Mouse (Mus musculus) thymus, adult 2 months (tissue): ENCODE measurements at regions not wholly inside any gene's neighbourhood (a gene's known extent, or its start where the extent isn't known, plus 50 kb on each side); places are given as distances from the start of the nearest gene placed in this dataset.

ENCODE experiments used
- DNase-seq: peaks from one replicate; pipeline ENCODE4 v3.0.0; 2021
- H3K27ac ChIP-seq: fragments of 200-500 bp; 2 replicates; pipeline ENCODE4 v1.5.1; 2012; ENCODE audit warnings: low read length, control low read depth; ENCODE audit not compliant: control insufficient read depth, insufficient read depth
- H3K27me3 ChIP-seq: fragments of 200-500 bp; 2 replicates; pipeline ENCODE4 v1.6.1; 2012; ENCODE audit warnings: mild to moderate bottlenecking, low read length, moderate library complexity, mixed read lengths; ENCODE audit not compliant: control insufficient read depth, insufficient read depth
- H3K36me3 ChIP-seq: fragments of 200-500 bp; 2 replicates; pipeline ENCODE4 v1.6.1; 2012; ENCODE audit warnings: mild to moderate bottlenecking, low read length, moderate library complexity; ENCODE audit not compliant: control insufficient read depth, insufficient read depth
- H3K4me1 ChIP-seq: fragments of 200-500 bp; replicated peaks from 2 replicates; pipeline ENCODE4 v1.6.1; 2012; ENCODE audit warnings: low read length; ENCODE audit not compliant: control insufficient read depth, insufficient read depth
- H3K4me3 ChIP-seq: fragments of 200-500 bp; 2 replicates; pipeline ENCODE4 v1.5.1; 2012; ENCODE audit warnings: mild to moderate bottlenecking, low read length, control low read depth, moderate library complexity; ENCODE audit not compliant: control insufficient read depth, insufficient read depth
- CTCF ChIP-seq: fragments of 200-500 bp; IDR thresholded peaks from 2 replicates; pipeline ENCODE4 v1.5.1; 2012; ENCODE audit warnings: mild to moderate bottlenecking, control low read depth, low read length, moderate library complexity, borderline replicate concordance; ENCODE audit not compliant: control insufficient read depth, poor library complexity, insufficient read depth; ENCODE audit errors: extremely low read depth
- POLR2A ChIP-seq: fragments of 200-500 bp; IDR thresholded peaks from 2 replicates; pipeline ENCODE4 v1.6.1; 2012; ENCODE audit warnings: mild to moderate bottlenecking, low read length, control low read depth, moderate library complexity; ENCODE audit not compliant: control insufficient read depth, poor library complexity, insufficient read depth; ENCODE audit errors: extremely low read depth
- WGBS: fragments of 180-500 bp; shearing (Covaris S2); methylation state at CpG from one replicate; pipeline ENCODE4 v1.1.7; 2018; 5-methylcytosine and 5-hydroxymethylcytosine counted together

DNA sequence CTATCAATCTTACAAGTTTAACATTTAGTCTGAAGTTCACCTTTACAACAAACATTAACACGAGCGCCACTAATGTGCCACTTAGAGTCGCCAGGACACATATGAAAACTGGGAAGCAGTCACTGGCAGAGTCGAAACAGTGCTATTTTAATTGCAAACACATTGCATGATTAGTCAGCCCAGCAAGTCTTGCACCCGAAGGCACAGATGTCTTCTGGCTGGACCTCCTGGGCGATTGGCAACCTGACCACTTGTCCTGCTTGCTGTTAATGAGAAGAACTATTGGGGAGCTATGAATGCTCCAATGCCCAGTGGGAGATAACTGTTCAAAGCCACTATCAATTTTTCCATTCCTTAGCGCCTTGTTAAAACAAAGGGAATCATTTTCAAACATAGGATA is 547.0 kb downstream of the Etv1 start:
- no peak for TF ChIP-seq POLR2A
- TF ChIP-seq CTCF: no peak
- DNase-seq: no peak
- WGBS: 92% methylated on average over 7 of the region's 7 CpGs

DNA sequence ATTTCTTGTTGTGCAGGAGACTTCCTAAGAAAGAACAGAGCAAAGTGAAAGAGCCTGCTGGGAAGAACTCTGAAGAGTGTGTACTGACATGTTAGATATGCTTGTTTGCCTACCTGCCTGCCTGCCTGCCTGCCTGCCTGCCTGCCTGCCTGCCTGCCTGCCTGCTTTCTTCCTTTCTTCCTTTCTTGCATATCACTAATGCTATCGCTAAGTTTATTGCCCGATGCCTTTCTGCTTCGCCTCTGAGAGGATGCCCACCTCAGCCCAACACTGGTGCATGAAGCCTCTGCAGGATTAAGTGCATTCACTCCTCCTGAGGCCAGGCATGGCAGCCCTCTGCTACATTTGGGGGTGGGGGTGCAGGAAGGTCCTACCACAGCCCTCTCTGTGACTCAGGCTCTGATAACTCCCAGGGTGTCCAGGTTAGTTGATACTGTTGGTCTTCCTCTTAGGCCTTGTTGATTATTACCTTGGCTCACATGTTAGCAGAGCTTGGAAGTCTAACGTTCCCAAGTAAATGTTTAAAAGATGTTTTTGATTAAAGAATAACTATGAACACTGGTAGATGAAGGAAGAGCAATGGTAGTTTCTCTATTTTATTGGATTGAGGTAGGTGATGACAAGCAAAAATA is 547.6 kb downstream of the Etv1 start:
- TF ChIP-seq CTCF: no peak
- Histone ChIP-seq H3K27ac (no peak overlapping the region), H3K27me3 (no peaks in the 10 kb centered on the region), H3K4me3 (no peak overlapping the region), H3K36me3 (no peaks in the 10 kb centered on the region), H3K4me1 (no peaks in the 10 kb centered on the region)
- WGBS: 94% methylated on average over 4 of the region's 4 CpGs
- no peak for DNase-seq

More for the DNA sequence above, 547.0 kb downstream of the Etv1 start:
- no peak overlapping the region for H3K4me3 ChIP-seq
- H3K36me3 ChIP-seq: no peaks in the 10 kb centered on the region
- H3K4me1 ChIP-seq: no peaks in the 10 kb centered on the region
- H3K27ac ChIP-seq: no peak overlapping the region
- H3K27me3 ChIP-seq: no peaks in the 10 kb centered on the region

DNA sequence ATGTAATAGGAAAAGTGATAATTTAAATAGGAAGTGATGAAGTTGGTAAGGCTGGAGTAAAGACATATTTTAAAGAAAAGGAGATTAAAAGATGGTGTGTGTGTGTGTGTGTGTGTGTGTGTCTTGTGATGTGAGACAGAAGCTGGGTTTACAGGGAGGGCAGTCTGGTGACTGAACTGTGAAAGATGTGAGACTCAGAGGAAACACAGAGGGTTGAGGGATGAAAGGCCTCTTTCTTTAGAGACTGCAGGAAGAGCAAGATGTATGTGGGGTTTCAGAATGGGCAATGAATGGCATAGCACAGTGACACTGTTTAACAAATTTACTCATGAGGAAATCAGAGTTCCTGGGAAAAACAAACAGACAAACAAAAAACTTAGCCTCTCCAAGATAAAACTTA is 549.2 kb downstream of the Etv1 start:
- no peak for DNase-seq
- TF ChIP-seq CTCF: no peak
- TF ChIP-seq POLR2A: no peak
- no peak overlapping the region for H3K27ac ChIP-seq
- no peak overlapping the region for H3K4me3 ChIP-seq
- H3K36me3 ChIP-seq: no peaks in the 10 kb centered on the region
- H3K27me3 ChIP-seq: no peaks in the 10 kb centered on the region
- H3K4me1 ChIP-seq: no peaks in the 10 kb centered on the region

GRCm38 (mm10) chr12:39339101-39339538 is 559.9 kb downstream of the Etv1 start:
- TF ChIP-seq CTCF (no peak), POLR2A (no peak)
- DNase-seq: no peak

DNA sequence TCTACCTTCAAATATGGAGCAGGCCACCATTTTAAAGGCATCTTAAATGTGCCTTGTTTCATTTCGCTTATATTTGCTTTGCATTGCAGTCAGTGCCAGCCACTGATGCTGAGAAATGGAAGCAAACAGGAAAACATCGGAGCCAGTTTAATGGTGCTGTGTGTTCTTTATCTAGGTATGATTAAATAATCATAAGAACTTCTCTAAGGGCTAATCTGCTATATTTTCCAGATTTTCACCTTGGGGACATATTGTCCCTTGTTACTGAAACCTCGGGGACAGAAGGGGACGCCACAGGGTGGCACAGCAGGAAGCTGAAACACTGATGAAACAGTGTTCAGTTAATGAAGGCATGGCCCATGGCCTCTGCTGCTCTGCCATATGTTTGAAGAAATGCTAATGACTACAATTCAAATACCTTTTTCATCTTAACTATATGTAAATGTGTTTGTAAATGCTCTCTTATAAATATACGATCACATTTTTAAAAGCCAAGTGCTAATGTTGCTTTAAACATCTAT is 562.6 kb downstream of the Etv1 start:
- no peaks in the 10 kb centered on the region for H3K36me3 ChIP-seq
- no peak for DNase-seq
- 90% methylated on average over 5 of the region's 5 CpGs for WGBS
- TF ChIP-seq POLR2A (no peak), CTCF (no peak)
- no peaks in the 10 kb centered on the region for H3K4me1 ChIP-seq
- H3K27ac ChIP-seq: no peak overlapping the region
- no peaks in the 10 kb centered on the region for H3K27me3 ChIP-seq
- H3K4me3 ChIP-seq: no peak overlapping the region

More at GRCm38 (mm10) chr12:39339101-39339538, 559.9 kb downstream of the Etv1 start:
- H3K36me3 ChIP-seq: no peaks in the 10 kb centered on the region
- H3K27me3 ChIP-seq: no peaks in the 10 kb centered on the region
- no peaks in the 10 kb centered on the region for H3K4me1 ChIP-seq
- H3K4me3 ChIP-seq: no peak overlapping the region
- H3K27ac ChIP-seq: no peak overlapping the region
- WGBS: 96% methylated on average over 5 of the region's 5 CpGs

DNA sequence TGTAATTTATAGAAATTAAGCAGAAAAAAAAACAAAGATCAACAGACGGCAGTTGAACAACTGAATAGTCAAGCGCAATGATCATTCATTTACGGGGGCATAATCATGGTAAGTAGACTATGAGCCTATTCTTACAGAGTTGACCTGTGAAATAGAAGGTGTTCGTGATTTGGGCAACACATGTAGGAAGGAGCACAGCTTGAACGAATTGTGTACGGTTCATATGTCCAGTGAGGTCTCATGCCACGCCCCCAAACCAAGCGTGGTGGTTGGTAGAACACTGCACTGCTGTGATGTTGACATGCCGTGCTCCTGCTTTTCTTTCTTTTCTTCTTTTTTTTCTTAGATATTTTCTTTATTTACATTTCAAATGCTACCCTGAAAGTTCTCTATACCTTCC is 563.1 kb downstream of the Etv1 start:
- TF ChIP-seq CTCF: no peak
- TF ChIP-seq POLR2A: no peak
- Histone ChIP-seq H3K4me1 (no peaks in the 10 kb centered on the region), H3K36me3 (no peaks in the 10 kb centered on the region), H3K27ac (no peak overlapping the region), H3K27me3 (no peaks in the 10 kb centered on the region), H3K4me3 (no peak overlapping the region)
- 95% methylated on average over 9 of the region's 9 CpGs for WGBS
- no peak for DNase-seq
